Mouse (Mus musculus) spleen, postnatal 4 days (tissue): ENCODE data around the gene Exoc3l4.

ENCODE experiments used
- DNase-seq, 2 experiments: peaks; one replicate each; pipeline ENCODE4 v3.0.0; 2022; ENCODE audit warnings: low spot score in 2 of 2

Exoc3l4 gene

GRCm38 (mm10) chr12:111416921-111417779, at the start of gene Exoc3l4:
Gene Exoc3l4, plus strand, starts transcription at chr12:111417017.
- DNase-seq = no peak

GRCm38 (mm10) chr12:111367065-111367464, 49.8 kb upstream of the Exoc3l4 start:
- no peak for DNase-seq

- DNase-seq = peak in 1 of 2 experiments; percentile 30
Observed at GRCm38 (mm10) chr12:111370249-111370648, 46.6 kb upstream of the Exoc3l4 start.

- no peak for DNase-seq
Observed at GRCm38 (mm10) chr12:111371905-111372304, 44.9 kb upstream of the Exoc3l4 start.

- no peak for DNase-seq
Observed at GRCm38 (mm10) chr12:111373411-111373810, 43.4 kb upstream of the Exoc3l4 start.

GRCm38 (mm10) chr12:111374727-111375126, 42.1 kb upstream of the Exoc3l4 start:
- DNase-seq = no peak

- DNase-seq = no peak
Observed at GRCm38 (mm10) chr12:111375559-111375958, 41.3 kb upstream of the Exoc3l4 start.

- no peak for DNase-seq
Observed at GRCm38 (mm10) chr12:111376053-111376452, 40.8 kb upstream of the Exoc3l4 start.

- peak in 1 of 2 experiments; percentile 22 for DNase-seq
Observed at GRCm38 (mm10) chr12:111376826-111377331, 39.9 kb upstream of the Exoc3l4 start.

GRCm38 (mm10) chr12:111377376-111377973, 39.3 kb upstream of the Exoc3l4 start, which contains the start of gene Cdc42bpb:
Gene Cdc42bpb, minus strand, starts transcription at chr12:111377718.
- DNase-seq = peak; percentile 63 to 80

- no peak for DNase-seq
Observed at GRCm38 (mm10) chr12:111377986-111378490, 38.8 kb upstream of the Exoc3l4 start.

GRCm38 (mm10) chr12:111378812-111379211, 38.0 kb upstream of the Exoc3l4 start:
- DNase-seq = no peak

GRCm38 (mm10) chr12:111385883-111386641, 30.8 kb upstream of the Exoc3l4 start:
- no peak for DNase-seq

GRCm38 (mm10) chr12:111386642-111387120, 30.1 kb upstream of the Exoc3l4 start:
- no peak for DNase-seq

- DNase-seq = no peak
Observed at GRCm38 (mm10) chr12:111387146-111387545, 29.7 kb upstream of the Exoc3l4 start.

- DNase-seq = no peak
Observed at GRCm38 (mm10) chr12:111394008-111394407, 22.8 kb upstream of the Exoc3l4 start.

- no peak for DNase-seq
Observed at GRCm38 (mm10) chr12:111396997-111397396, 19.8 kb upstream of the Exoc3l4 start.

GRCm38 (mm10) chr12:111401454-111402184, 15.2 kb upstream of the Exoc3l4 start:
- DNase-seq = peak; percentile 59 to 84

- no peak for DNase-seq
Observed at GRCm38 (mm10) chr12:111404880-111405279, 11.9 kb upstream of the Exoc3l4 start.

- no peak for DNase-seq
Observed at GRCm38 (mm10) chr12:111406622-111407021, 10.2 kb upstream of the Exoc3l4 start, which contains the start of gene Lbhd2. Gene Lbhd2, plus strand, starts transcription at chr12:111406809.

- DNase-seq = no peak
Observed at GRCm38 (mm10) chr12:111409583-111409982, 7.2 kb upstream of the Exoc3l4 start.
